Mouse (Mus musculus) hindbrain, embryonic 10.5 days (tissue): Measurements from ENCODE around the gene Abca5. TPM values are rescaled to one million over a fixed set of nuclear protein-coding genes. Genes with fewer than 3 reads are reported as not detected.
"Not testable (repeated sequence)": the region's sequence is repeated elsewhere in the genome, so short reads cannot be mapped to it uniquely, and the experiment has no call there.

Experiments used
- DNase-seq: peaks from one replicate; pipeline ENCODE4 v3.0.0-alpha.2; 2017; ENCODE audit warnings: low spot score
- H3K27ac ChIP-seq: fragments of 300-500 bp; sonication (generic); 2 replicates; pipeline ENCODE4 v1.5.1; 2016; ENCODE audit warnings: mild to moderate bottlenecking, moderate library complexity
- H3K27me3 ChIP-seq: fragments of 300-500 bp; sonication (generic); 2 replicates; pipeline ENCODE4 v1.6.1; 2016; ENCODE audit warnings: mild to moderate bottlenecking; ENCODE audit not compliant: poor library complexity, insufficient read depth, severe bottlenecking
- H3K36me3 ChIP-seq: fragments of 300-500 bp; sonication (generic); 2 replicates; pipeline ENCODE4 v1.6.1; 2016; ENCODE audit warnings: mild to moderate bottlenecking, moderate library complexity
- H3K4me1 ChIP-seq: fragments of 300-500 bp; sonication (generic); replicated peaks from 2 replicates; pipeline ENCODE4 v1.6.1; 2016; ENCODE audit warnings: mild to moderate bottlenecking
- H3K4me3 ChIP-seq: fragments of 300-500 bp; sonication (generic); 2 replicates; pipeline ENCODE4 v1.5.1; 2016; ENCODE audit warnings: mild to moderate bottlenecking, moderate library complexity
- H3K9me3 ChIP-seq: fragments of 300-500 bp; sonication (generic); 2 replicates; pipeline ENCODE4 v1.6.1; 2016; ENCODE audit warnings: mild to moderate bottlenecking, moderate library complexity
- WGBS: fragments of 180-500 bp; shearing (Covaris S2); methylation state at CpG from one replicate; pipeline ENCODE4 v1.1.7; 2016; 5-methylcytosine and 5-hydroxymethylcytosine counted together
- polyA plus RNA-seq: library from polyadenylated mRNA; unstranded; fragments of >200 nt; fragmentation: Nextera tagmentation; extraction: Ambion mirVana; gene quantifications from 2 replicates; pipeline ENCODE4 v1.2.1, GENCODE M21; 2016

Gene Abca5
- polyA plus RNA-seq, 1 experiment from 2014 or later = 2.5 TPM

DNA sequence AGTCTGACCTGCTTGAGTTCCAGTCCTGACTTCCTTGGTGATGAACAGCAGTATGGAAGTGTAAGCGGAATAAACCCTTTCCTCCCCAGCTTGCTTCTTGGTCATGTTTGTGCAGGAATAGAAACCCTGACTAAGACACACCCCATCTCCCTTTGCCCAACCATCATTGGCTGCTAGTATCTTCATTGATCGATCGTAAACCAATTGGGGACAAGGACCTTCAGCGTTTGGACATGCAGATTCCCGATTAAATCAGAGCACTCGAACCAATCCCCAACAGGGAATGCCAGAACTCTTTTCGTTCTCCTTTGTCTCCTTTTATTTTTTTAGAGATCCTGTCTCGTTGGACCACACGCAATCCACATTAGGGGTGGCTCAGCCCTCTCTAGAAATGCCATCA is 17.6 kb upstream of the Abca5 start:
- H3K27me3 ChIP-seq, H3K27ac ChIP-seq, DNase-seq, H3K36me3 ChIP-seq, H3K9me3 ChIP-seq, H3K4me3 ChIP-seq, H3K4me1 ChIP-seq: not testable (repeated sequence)
- 86% methylated on average over 9 of the region's 9 CpGs for WGBS

GRCm38 (mm10) chr11:110354261-110354660 is 16.7 kb upstream of the Abca5 start:
- Histone ChIP-seq H3K27ac (no peak overlapping the region), H3K9me3 (no peaks in the 10 kb centered on the region), H3K27me3 (no peaks in the 10 kb centered on the region), H3K4me3 (no peak overlapping the region), H3K4me1 (no peaks in the 10 kb centered on the region), H3K36me3 (no peaks in the 10 kb centered on the region)
- WGBS = 86% methylated on average over 9 of the region's 9 CpGs
- DNase-seq = no peak

GRCm38 (mm10) chr11:110348170-110348569 is 10.7 kb upstream of the Abca5 start:
- no peak overlapping the region for H3K27ac ChIP-seq
- H3K9me3 ChIP-seq = no peaks in the 10 kb centered on the region
- no peaks in the 10 kb centered on the region for H3K36me3 ChIP-seq
- no peak overlapping the region for H3K4me3 ChIP-seq
- no peak for DNase-seq
- 87% methylated on average over 2 of the region's 2 CpGs for WGBS
- H3K4me1 ChIP-seq = no peaks in the 10 kb centered on the region
- no peaks in the 10 kb centered on the region for H3K27me3 ChIP-seq

DNA sequence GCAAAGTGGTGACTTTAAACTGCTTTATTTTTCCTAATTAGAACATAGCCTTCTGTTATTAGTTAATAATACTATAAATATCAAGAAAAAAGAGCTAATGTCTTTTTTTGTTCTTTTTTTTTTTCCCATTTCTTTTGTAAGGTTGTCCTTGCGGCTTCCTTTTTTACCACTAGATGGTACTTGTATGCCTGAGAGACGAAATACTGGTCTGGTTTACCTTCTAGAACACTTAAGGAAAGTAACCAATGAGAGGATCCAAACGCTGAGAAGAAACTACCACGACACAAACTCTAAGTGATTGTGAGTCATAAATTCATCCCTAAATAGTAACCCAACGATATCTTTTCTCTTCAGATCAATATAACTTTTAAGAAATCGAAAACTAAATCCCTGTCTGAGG is 10.3 kb upstream of the Abca5 start:
- Histone ChIP-seq H3K27me3 (no peaks in the 10 kb centered on the region), H3K4me1 (no peaks in the 10 kb centered on the region), H3K36me3 (no peaks in the 10 kb centered on the region), H3K27ac (no peak overlapping the region), H3K4me3 (no peak overlapping the region), H3K9me3 (no peaks in the 10 kb centered on the region)
- DNase-seq = no peak
- WGBS = 69% methylated on average over 6 of the region's 6 CpGs

GRCm38 (mm10) chr11:110336814-110337288 is 665 bp downstream of the Abca5 start:
- Histone ChIP-seq H3K27me3 (peaks cover 35% of the 10 kb centered on the region), H3K4me3 (peak overlapping the region; percentile 85), H3K36me3 (no peaks in the 10 kb centered on the region), H3K4me1 (no peaks in the 10 kb centered on the region; the same call in 1 of the 2 replicates), H3K9me3 (no peaks in the 10 kb centered on the region), H3K27ac (peak overlapping the region; percentile 83)
- DNase-seq = no peak
- under 1% methylated on average over 18 of the region's 18 CpGs for WGBS

GRCm38 (mm10) chr11:110330093-110330492 is 7.4 kb downstream of the Abca5 start:
- no peak for DNase-seq

DNA sequence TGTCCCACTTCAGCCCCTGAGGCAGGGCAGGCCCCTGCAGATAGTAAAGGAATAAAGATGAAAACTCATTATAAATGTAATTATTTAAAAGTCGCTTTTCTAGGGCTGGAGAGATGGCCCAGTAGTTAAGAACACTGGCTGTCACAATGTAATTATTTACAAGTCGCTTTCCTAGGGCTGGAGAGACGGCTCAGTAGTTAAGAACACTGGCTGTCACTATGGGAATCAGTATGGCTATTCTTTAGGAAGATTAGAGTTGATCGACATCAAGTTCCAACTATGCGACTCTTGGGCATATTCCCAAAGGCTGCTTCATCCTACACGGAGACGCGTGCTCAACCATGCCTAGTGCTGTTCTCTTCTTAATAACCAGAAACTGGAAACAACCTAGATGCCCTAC is 15.2 kb downstream of the Abca5 start:
- 65% methylated on average over 8 of the region's 8 CpGs for WGBS
- Histone ChIP-seq H3K27me3 (no peaks in the 10 kb centered on the region), H3K9me3 (no peaks in the 10 kb centered on the region), H3K36me3 (no peaks in the 10 kb centered on the region), H3K4me1 (0 out of 2 replicates have a peak, but pooled peaks cover 3% of the 10 kb centered on the region), H3K4me3 (no peak overlapping the region), H3K27ac (no peak overlapping the region)
- no peak for DNase-seq

More at GRCm38 (mm10) chr11:110330093-110330492, 7.4 kb downstream of the Abca5 start:
- Histone ChIP-seq H3K4me1 (no peaks in the 10 kb centered on the region), H3K4me3 (no peak overlapping the region), H3K36me3 (no peaks in the 10 kb centered on the region), H3K27ac (no peak overlapping the region), H3K27me3 (peaks cover 5% of the 10 kb centered on the region), H3K9me3 (no peaks in the 10 kb centered on the region)
- 88% methylated on average over 6 of the region's 6 CpGs for WGBS

DNA sequence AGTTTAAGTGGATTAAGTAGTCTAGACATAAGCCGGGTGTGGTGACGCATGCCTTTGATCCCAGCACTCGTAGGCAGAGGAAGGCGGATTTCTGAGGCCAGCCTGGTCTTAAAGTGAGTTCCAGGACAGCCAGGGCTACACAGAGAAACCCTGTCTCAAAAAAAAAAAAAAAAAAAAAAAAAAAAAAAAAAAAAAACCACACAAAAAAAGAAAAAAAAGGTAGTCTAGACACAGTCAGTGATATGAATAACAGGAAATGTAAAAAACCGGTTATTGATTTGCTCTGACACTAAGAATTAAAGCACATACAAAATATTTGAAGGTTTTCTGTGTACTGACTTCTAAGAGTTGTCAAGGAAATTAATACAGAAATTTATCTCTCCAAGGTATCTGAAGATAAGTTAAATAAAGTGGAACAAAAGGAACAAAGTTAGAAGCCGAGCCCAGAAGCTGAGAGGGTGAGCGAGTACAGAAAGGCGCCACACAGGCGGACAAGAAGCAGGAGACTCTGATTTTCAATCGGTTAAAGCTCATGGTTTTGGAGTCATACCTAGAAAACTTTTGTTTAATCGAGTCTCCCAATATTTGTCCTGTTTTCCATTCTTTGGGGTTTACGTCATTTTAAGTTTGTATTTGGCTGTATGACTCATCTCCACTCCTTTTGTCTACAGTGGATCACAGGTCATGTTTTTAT is 30.9 kb downstream of the Abca5 start:
- DNase-seq = no peak
- Histone ChIP-seq H3K36me3 (no peaks in the 10 kb centered on the region), H3K9me3 (no peaks in the 10 kb centered on the region), H3K4me1 (peaks cover 7% of the 10 kb centered on the region), H3K27ac (no peak overlapping the region), H3K27me3 (no peaks in the 10 kb centered on the region), H3K4me3 (no peak overlapping the region)
- WGBS = 90% methylated on average over 12 of the region's 12 CpGs

DNA sequence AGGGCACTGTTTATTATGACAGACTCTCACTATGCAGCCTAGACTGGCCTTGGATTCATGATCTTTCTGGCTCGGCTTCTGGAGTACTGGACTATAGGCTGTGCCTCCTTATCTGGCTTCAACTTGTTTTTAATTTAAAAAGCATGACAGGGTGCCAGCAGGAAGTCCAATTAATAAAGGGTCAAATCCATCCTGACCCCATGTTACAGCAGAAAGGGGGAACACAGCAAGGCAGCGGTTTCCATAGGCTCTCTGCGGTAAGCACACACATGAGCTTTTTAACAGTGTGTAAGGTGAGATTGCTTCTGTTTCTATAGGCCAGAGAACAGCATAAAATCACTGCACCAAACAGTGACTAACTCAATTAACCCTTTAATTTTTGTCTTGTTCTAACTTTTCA is 34.1 kb downstream of the Abca5 start:
- DNase-seq = no peak
- H3K36me3 ChIP-seq = no peaks in the 10 kb centered on the region
- 33% methylated on average over 3 of the region's 3 CpGs for WGBS
- H3K27me3 ChIP-seq = no peaks in the 10 kb centered on the region
- no peak overlapping the region for H3K27ac ChIP-seq
- H3K4me3 ChIP-seq = no peak overlapping the region
- H3K4me1 ChIP-seq = peaks cover 7% of the 10 kb centered on the region
- no peaks in the 10 kb centered on the region for H3K9me3 ChIP-seq

DNA sequence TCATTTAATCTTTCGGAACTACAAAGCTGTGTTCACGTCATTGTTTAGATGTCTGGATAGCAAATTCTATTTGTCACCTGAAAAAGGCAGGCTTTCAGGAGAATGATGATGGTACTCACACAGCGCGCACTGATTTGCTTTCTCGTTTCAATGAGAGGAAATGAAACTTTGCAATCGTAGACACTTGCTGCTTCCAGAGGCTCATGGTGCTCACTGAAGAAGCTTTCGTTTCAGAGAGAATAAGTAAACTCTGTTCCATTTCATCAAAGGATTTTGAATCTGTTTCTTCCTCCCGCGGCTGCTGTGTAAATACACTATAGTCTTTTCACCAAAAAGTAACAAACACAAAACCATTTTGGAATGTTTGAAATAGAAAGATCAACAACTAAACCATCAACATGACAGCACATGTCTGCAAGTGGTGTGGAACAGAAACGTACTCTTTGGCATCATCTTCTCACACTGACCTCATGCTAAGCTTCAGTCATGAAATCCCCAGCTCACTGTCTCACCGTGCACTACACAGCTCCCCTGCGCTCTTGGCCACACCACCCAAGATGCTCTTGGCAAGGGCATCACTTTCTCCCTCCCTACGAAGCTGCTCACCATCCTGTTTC is 39.5 kb downstream of the Abca5 start:
- Histone ChIP-seq H3K4me1 (no peaks in the 10 kb centered on the region), H3K27ac (no peak overlapping the region), H3K4me3 (no peak overlapping the region), H3K27me3 (no peaks in the 10 kb centered on the region), H3K9me3 (no peaks in the 10 kb centered on the region), H3K36me3 (no peaks in the 10 kb centered on the region)
- no peak for DNase-seq
- WGBS = 88% methylated on average over 13 of the region's 13 CpGs

GRCm38 (mm10) chr11:110290586-110290985 is 46.9 kb downstream of the Abca5 start:
- H3K4me1 ChIP-seq = no peaks in the 10 kb centered on the region
- DNase-seq = no peak
- no peak overlapping the region for H3K27ac ChIP-seq
- 84% methylated on average over 2 of the region's 2 CpGs for WGBS
- no peak overlapping the region for H3K4me3 ChIP-seq
- H3K27me3 ChIP-seq = no peaks in the 10 kb centered on the region
- no peaks in the 10 kb centered on the region for H3K9me3 ChIP-seq
- H3K36me3 ChIP-seq = no peaks in the 10 kb centered on the region

DNA sequence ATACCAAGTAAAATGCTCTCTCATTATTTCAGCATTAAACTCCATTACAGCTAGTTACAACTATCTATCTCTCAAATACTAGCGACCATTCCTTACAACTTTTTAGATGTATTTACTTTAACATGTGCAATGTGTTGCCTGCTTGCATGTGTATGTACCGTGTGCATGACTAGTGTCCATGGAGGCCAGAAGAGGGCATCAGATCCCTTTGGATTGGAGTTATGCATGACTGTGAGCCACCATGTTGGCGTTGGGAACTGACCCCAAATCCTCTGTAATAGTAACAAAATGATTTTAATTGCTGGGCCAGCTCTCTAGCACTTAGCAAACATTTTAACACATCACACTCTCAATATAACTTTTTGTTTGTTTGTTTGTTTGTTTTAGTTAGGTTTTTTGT is 49.1 kb downstream of the Abca5 start:
- no peak for DNase-seq
- Histone ChIP-seq H3K36me3 (no peaks in the 10 kb centered on the region), H3K4me3 (no peak overlapping the region), H3K27me3 (no peaks in the 10 kb centered on the region), H3K4me1 (no peaks in the 10 kb centered on the region), H3K27ac (no peak overlapping the region), H3K9me3 (no peaks in the 10 kb centered on the region)
- WGBS = 79% methylated on average over 3 of the region's 3 CpGs

DNA sequence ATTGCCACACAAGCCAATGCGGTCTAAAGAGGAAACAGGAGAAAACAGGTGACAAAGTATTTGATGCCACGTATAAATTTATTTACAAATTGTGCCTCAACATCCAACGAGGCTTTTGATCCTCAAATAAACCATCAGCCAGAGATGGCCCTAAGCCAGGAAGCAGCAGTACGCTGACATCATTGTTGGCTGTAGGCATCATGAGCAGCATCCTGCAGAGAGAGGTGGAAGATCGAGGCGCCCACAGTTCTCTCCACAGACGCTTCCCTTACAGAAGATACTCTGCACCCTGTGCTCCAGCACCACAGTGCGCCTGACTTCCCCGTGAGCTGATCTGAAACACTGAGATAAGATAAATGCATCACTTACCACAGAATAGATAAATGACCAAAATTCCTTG is 49.8 kb downstream of the Abca5 start:
- H3K9me3 ChIP-seq = no peaks in the 10 kb centered on the region
- WGBS = 80% methylated on average over 9 of the region's 9 CpGs
- DNase-seq = no peak

More for the DNA sequence above, 49.8 kb downstream of the Abca5 start:
- Histone ChIP-seq H3K4me3 (no peak overlapping the region), H3K27me3 (no peaks in the 10 kb centered on the region), H3K27ac (no peak overlapping the region), H3K36me3 (no peaks in the 10 kb centered on the region), H3K4me1 (no peaks in the 10 kb centered on the region)
